Mouse (Mus musculus) liver, postnatal 0 days (tissue): ENCODE results near the gene Otulin.

Source experiments
- CTCF ChIP-seq: sonication (generic); IDR thresholded peaks from 2 replicates; pipeline ENCODE4 v1.5.1; 2016; ENCODE audit warnings: antibody characterized with exemption, low read depth
- EP300 ChIP-seq: IDR thresholded peaks from 2 replicates; pipeline ENCODE4 v1.6.1; 2016; ENCODE audit warnings: antibody characterized with exemption, low read depth, mild to moderate bottlenecking

DNA sequence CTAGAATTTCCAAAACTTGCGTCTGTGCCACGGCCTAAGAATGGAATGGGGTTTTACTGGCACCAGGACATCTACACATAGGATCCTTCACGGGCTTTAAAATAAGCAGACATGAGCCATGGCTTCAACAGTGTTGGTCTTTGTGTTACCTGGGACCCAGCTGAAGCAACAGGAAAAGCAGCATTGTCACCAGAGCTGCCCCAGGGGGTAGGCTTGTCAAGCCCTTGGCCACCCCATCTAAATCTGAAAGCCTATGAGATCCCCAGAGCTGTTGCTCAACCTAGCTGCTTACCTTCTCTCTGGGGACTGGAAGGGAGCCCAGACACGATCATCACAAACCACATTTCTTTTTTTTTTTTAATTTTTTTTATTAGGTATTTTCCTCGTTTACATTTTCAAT lies 132.4 kb downstream of the Otulin start:
- TF ChIP-seq CTCF, result no peak
- TF ChIP-seq EP300, result no peak
